Mouse (Mus musculus): ENCODE results near the gene Phpt1. TPM values are rescaled to one million over a fixed set of nuclear protein-coding genes. Genes with fewer than 3 reads are reported as not detected.

Phpt1 gene
- total RNA-seq (2014; rRNA removed; ENCODE audit: low replicate concordance) (37.9 and 43.3 TPM in 2 replicates), polyA plus RNA-seq (2015; fragmentation: Nextera tagmentation; extraction: Ambion mirVana) (248 and 255 TPM in 2 replicates)

DNA sequence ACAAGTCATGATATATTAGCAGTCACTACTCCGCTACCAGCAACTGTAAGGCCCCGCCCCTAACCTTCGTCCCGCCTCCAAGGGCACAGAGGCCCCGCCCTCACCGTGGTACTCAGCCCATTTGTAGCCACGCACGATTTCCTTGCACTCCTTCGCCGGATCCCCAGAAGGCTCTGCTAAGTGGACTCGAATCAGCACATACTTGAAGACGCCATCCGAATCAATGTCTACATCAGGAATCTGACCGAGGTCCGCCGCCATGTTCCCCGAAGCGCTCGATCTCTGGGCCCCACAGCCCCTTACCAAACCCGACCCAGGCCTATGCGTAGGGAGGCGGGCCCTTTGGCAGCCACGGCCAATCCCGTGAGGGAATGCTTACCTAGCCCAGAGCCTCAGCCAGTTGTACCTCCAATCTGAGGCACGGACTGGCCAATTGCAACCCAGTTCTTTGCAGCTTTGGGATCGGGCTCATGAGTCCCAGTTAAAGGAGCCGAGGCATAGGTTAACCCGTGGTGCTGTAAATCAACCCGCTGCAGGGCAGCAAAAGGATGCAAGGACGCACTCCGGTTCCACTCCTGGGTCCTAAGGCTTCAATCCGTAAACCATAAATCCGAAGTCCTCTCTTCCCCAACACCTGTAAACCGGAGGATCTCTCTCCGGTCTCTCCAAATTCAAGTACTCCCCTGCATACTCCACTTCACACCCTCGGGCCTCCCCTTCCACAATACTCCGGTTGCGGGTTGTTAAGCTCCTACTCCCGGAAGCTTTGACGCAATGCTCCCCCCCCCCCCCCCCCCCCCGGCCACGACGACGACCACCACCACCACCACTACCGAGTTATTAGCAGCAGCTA, at the start of gene Phpt1, which contains the start of gene Mamdc4:
TSS of gene Phpt1 (minus strand) at position 646 of the 853 bp plus-strand sequence.
TSS of gene Mamdc4 (minus strand) at position 267 of the 853 bp plus-strand sequence.
- Histone ChIP-seq H3K9ac (replicated peaks; ENCODE audit: low read depth, low read length) (peak within 1 kb of the TSS; percentile 57), H3K4me2 (ENCODE audit: low read depth, low read length) (peak within 1 kb of the TSS; percentile 88), H3K27me3 (ENCODE audit: control insufficient read depth, insufficient read depth, low read length) (peaks cover 40% of the 10 kb centered on the region), H3K36me3 (replicated peaks; ENCODE audit: control insufficient read depth, insufficient read depth, low read length) (0 out of 2 replicates have a peak, but pooled peaks cover 6% of the 10 kb centered on the region), H3K27ac (ENCODE audit: low read depth) (peak within 1 kb of the TSS; percentile 81), H3K4me3 (ENCODE audit: low read depth, low read length) (peak within 1 kb of the TSS; percentile 61), H3K9me3 (replicated peaks; ENCODE audit: control insufficient read depth, low read length) (no peaks in the 10 kb centered on the region), H3K4me1 (ENCODE audit: control insufficient read depth, insufficient read depth) (peaks cover 25% of the 10 kb centered on the region)
- DNase-seq (ENCODE audit: low spot score): peak; percentile 98
- peak; percentile 97 for ATAC-seq (ENCODE audit: insufficient read depth, low read depth)
- peak; percentile 17; the same call in 1 of the 2 replicates for TF ChIP-seq EP300 (IDR thresholded peaks at IDR 0.05; ENCODE audit: low read depth)
- no peak for TF ChIP-seq CTCF (IDR thresholded peaks at IDR 0.05; ENCODE audit: low read depth)
- WGBS: under 1% methylated on average over 42 of the region's 45 CpGs

DNA sequence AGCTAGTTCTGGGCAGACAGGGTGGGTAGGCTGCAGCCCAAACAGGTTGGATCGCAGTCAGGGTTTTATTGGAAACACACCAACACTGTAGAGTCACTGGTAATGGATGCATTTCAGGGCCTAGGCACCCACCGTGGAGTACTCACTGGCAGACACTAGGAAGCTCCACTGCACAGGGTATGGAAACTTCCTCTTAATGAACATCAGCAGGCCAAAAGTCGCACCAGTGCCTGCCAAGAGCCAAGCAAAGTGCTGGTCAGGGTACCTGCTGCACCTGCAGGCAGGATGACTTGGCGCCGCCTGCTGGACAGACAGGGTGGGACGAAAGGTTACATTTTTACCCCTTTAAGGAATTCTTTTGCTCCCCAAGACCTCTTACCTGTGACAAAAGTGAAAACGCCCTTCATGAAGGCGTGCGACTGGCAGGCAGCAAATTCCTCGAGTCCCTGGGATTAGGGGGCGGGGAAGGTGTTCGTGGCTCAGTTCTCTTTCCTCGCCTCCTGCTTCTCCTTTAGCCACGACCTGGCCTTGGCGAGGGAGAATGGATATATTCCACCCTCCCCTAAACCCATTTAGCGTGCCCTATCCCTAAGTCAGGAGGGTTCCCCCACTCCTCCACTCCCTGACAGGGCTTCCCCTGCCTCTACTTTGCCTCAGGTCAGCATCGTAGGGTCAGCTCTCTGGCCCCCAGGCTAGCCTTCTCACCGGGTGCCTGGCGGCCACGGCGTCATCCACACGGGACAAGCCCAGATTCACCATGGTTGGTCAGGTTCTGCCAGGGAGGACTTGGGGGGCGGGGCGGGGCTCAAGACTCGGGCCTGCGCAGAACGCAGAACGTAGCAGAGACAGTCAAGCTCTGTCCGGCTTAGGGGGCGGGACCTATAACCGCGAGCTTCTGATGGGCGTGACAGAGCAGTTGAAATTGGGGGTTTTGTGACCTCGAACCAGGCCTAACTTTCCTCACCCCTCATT, 46.5 kb upstream of the Phpt1 start, which contains the start of gene Tmem141:
TSS of gene Tmem141 (minus strand) at position 777 of the 972 bp plus-strand sequence.
- H3K9ac ChIP-seq (replicated peaks; ENCODE audit: low read depth, low read length): peak within 1 kb of the TSS; percentile 61
- H3K27me3 ChIP-seq (ENCODE audit: control insufficient read depth, insufficient read depth, low read length): peaks cover 23% of the 10 kb centered on the region
- peak within 1 kb of the TSS; percentile 68 for H3K27ac ChIP-seq (ENCODE audit: low read depth)
- peak within 1 kb of the TSS; percentile 55 for H3K4me3 ChIP-seq (ENCODE audit: low read depth, low read length)
- H3K4me2 ChIP-seq (ENCODE audit: low read depth, low read length): peak within 1 kb of the TSS; percentile 92
- H3K9me3 ChIP-seq (replicated peaks; ENCODE audit: control insufficient read depth, low read length): no peaks in the 10 kb centered on the region
- ATAC-seq (ENCODE audit: insufficient read depth, low read depth) (peak; percentile 93), DNase-seq (ENCODE audit: low spot score) (peak; percentile 82)
- H3K36me3 ChIP-seq (replicated peaks; ENCODE audit: control insufficient read depth, insufficient read depth, low read length): no peaks in the 10 kb centered on the region; the same call in 1 of the 2 replicates
- TF ChIP-seq CTCF (IDR thresholded peaks at IDR 0.05; ENCODE audit: low read depth) (peak; percentile 54), EP300 (IDR thresholded peaks at IDR 0.05; ENCODE audit: low read depth) (no peak)
- WGBS: 6% methylated on average over 34 of the region's 34 CpGs
- 0 out of 2 replicates have a peak, but pooled peaks cover 4% of the 10 kb centered on the region for H3K4me1 ChIP-seq (ENCODE audit: control insufficient read depth, insufficient read depth)

DNA sequence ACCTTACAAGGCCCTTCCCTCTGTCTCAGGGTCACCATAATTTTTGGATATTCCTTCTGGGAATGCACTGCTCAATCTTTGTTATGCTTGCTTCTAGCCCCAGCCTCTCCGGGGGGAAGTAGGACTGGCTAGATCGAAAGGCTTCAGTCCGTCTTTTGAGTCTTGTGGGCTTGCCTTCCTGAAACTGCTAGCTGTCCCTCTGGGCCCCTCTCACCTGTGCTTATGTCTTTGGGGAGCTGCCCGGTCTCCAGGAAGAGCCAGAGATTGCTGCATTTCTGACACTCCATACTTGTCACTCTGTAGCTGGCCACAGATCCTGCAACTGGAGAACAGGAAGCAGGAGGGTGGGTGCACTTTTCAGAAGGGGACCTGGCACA, 45.8 kb upstream of the Phpt1 start:
- Histone ChIP-seq H3K4me1 (ENCODE audit: control insufficient read depth, insufficient read depth) (peaks cover 4% of the 10 kb centered on the region; the same call in 1 of the 2 replicates), H3K4me2 (ENCODE audit: low read depth, low read length) (0 out of 2 replicates have a peak overlapping the region, but pooled peaks have one; percentile 92), H3K9me3 (replicated peaks; ENCODE audit: control insufficient read depth, low read length) (no peaks in the 10 kb centered on the region), H3K4me3 (ENCODE audit: low read depth, low read length) (no peak overlapping the region), H3K27ac (ENCODE audit: low read depth) (no peak overlapping the region), H3K9ac (replicated peaks; ENCODE audit: low read depth, low read length) (no peak overlapping the region), H3K36me3 (replicated peaks; ENCODE audit: control insufficient read depth, insufficient read depth, low read length) (no peaks in the 10 kb centered on the region; the same call in 1 of the 2 replicates), H3K27me3 (ENCODE audit: control insufficient read depth, insufficient read depth, low read length) (peaks cover 29% of the 10 kb centered on the region)
- TF ChIP-seq EP300 (IDR thresholded peaks at IDR 0.05; ENCODE audit: low read depth) (no peak), CTCF (IDR thresholded peaks at IDR 0.05; ENCODE audit: low read depth) (no peak)
- WGBS: 79% methylated on average over 4 of the region's 4 CpGs
- DNase-seq (ENCODE audit: low spot score): no peak
- no peak for ATAC-seq (ENCODE audit: insufficient read depth, low read depth)

DNA sequence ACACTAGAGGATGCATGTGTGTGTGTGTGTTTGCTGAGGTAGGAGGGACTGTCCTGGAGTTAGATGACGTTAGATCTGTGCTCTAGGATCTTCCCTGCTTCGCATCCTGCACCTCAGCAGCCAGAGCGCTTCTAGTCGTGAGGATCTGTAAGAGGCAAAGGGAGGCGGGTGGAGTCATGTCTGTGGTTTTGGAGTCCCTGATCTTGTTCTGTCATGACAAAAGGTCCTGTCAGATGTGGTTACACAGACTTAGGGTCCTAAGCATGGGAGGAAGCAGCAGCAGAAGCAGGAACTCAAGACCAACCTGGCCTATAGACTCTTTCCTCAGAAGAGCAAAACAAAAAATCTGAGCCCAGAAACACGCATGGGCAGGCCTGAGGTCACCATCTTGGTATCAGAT, 45.4 kb upstream of the Phpt1 start:
- DNase-seq (ENCODE audit: low spot score) (no peak), ATAC-seq (ENCODE audit: insufficient read depth, low read depth) (no peak)
- Histone ChIP-seq H3K9me3 (replicated peaks; ENCODE audit: control insufficient read depth, low read length) (no peaks in the 10 kb centered on the region), H3K9ac (replicated peaks; ENCODE audit: low read depth, low read length) (no peak overlapping the region), H3K4me3 (ENCODE audit: low read depth, low read length) (no peak overlapping the region), H3K4me2 (ENCODE audit: low read depth, low read length) (no peak overlapping the region), H3K27ac (ENCODE audit: low read depth) (no peak overlapping the region), H3K4me1 (ENCODE audit: control insufficient read depth, insufficient read depth) (peaks cover 4% of the 10 kb centered on the region; the same call in 1 of the 2 replicates), H3K27me3 (ENCODE audit: control insufficient read depth, insufficient read depth, low read length) (peaks cover 34% of the 10 kb centered on the region), H3K36me3 (replicated peaks; ENCODE audit: control insufficient read depth, insufficient read depth, low read length) (no peaks in the 10 kb centered on the region; the same call in 1 of the 2 replicates)
- WGBS: 77% methylated on average over 6 of the region's 6 CpGs
- TF ChIP-seq EP300 (IDR thresholded peaks at IDR 0.05; ENCODE audit: low read depth) (no peak), CTCF (IDR thresholded peaks at IDR 0.05; ENCODE audit: low read depth) (no peak)

DNA sequence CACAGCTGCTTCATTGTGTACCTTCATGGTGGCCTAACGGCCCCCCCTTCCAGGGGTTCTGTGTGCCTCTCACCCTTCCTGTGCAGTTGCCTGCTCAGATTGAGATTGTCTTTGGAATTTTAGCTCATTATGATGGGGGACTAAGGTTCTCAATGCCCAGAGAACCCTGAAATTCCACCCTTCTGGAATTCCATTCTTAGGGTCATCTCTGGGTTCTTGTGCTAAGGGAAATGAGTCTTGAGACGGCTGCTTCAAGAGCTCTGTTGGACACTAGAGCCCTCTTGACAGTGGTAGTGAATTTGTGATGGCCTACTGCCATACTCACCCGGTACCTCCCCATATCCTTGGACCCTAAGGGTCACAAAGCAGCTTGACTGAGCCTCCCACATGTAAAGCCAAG, 42.6 kb upstream of the Phpt1 start, which contains the start of gene Ccdc183:
TSS of gene Ccdc183 (minus strand) at position 101 of the 400 bp plus-strand sequence.
- peaks cover 44% of the 10 kb centered on the region for H3K27me3 ChIP-seq (ENCODE audit: control insufficient read depth, insufficient read depth, low read length)
- no peak within 1 kb of the TSS for H3K9ac ChIP-seq (replicated peaks; ENCODE audit: low read depth, low read length)
- ATAC-seq (ENCODE audit: insufficient read depth, low read depth) (no peak), DNase-seq (ENCODE audit: low spot score) (no peak)
- TF ChIP-seq EP300 (IDR thresholded peaks at IDR 0.05; ENCODE audit: low read depth): no peak
- no peak for TF ChIP-seq CTCF (IDR thresholded peaks at IDR 0.05; ENCODE audit: low read depth)
- no peaks in the 10 kb centered on the region; the same call in 1 of the 2 replicates for H3K36me3 ChIP-seq (replicated peaks; ENCODE audit: control insufficient read depth, insufficient read depth, low read length)
- H3K4me2 ChIP-seq (ENCODE audit: low read depth, low read length): no peak within 1 kb of the TSS
- WGBS: 74% methylated on average over 3 of the region's 3 CpGs
- H3K4me3 ChIP-seq (ENCODE audit: low read depth, low read length): no peak within 1 kb of the TSS
- no peak within 1 kb of the TSS for H3K27ac ChIP-seq (ENCODE audit: low read depth)
- H3K9me3 ChIP-seq (replicated peaks; ENCODE audit: control insufficient read depth, low read length): no peaks in the 10 kb centered on the region
- peaks cover 4% of the 10 kb centered on the region; the same call in 1 of the 2 replicates for H3K4me1 ChIP-seq (ENCODE audit: control insufficient read depth, insufficient read depth)
